Mouse (Mus musculus): ENCODE measurements around the gene Zbtb34. TPM values are rescaled to one million over a fixed set of nuclear protein-coding genes. Genes with fewer than 3 reads are reported as not detected.

Zbtb34 gene
- polyA plus RNA-seq (2015; fragmentation: Nextera tagmentation; extraction: Ambion mirVana), result 6.9 and 7.3 TPM in 2 replicates

GRCm38 (mm10) chr2:33430771-33431699 lies at the start of gene Zbtb34:
TSS of gene Zbtb34 (minus strand) at chr2:33431324.
- Histone ChIP-seq H3K4me2 (replicated peaks) (peak within 1 kb of the TSS; percentile 97), H3K4me3 (replicated peaks) (peak within 1 kb of the TSS; percentile 94), H3K4me1 (replicated peaks) (peaks cover 45% of the 10 kb centered on the region), H3K9me3 (no peaks in the 10 kb centered on the region), H3K9ac (replicated peaks) (peak within 1 kb of the TSS; percentile 99), H3K27me3 (0 out of 2 replicates have a peak, but pooled peaks cover 4% of the 10 kb centered on the region), H3K27ac (peak within 1 kb of the TSS; percentile 44), H3K36me3 (peaks cover 15% of the 10 kb centered on the region)
- 1% methylated on average over 76 of the region's 102 CpGs for WGBS
- peak; percentile 77 for ATAC-seq

GRCm38 (mm10) chr2:33477961-33478755 lies 47.0 kb upstream of the Zbtb34 start:
- H3K9me3 ChIP-seq, result no peaks in the 10 kb centered on the region
- H3K4me1 ChIP-seq (replicated peaks), result no peaks in the 10 kb centered on the region
- H3K4me2 ChIP-seq (replicated peaks), result no peak overlapping the region
- no peak overlapping the region for H3K4me3 ChIP-seq (replicated peaks)
- WGBS, result 92% methylated on average over 10 of the region's 10 CpGs
- no peak overlapping the region for H3K27ac ChIP-seq
- H3K36me3 ChIP-seq, result no peaks in the 10 kb centered on the region
- H3K9ac ChIP-seq (replicated peaks), result no peak overlapping the region
- no peaks in the 10 kb centered on the region for H3K27me3 ChIP-seq
- ATAC-seq, result no peak

GRCm38 (mm10) chr2:33475961-33476360 lies 44.8 kb upstream of the Zbtb34 start:
- Histone ChIP-seq H3K4me2 (replicated peaks) (no peak overlapping the region), H3K27ac (no peak overlapping the region), H3K9me3 (no peaks in the 10 kb centered on the region), H3K4me3 (replicated peaks) (no peak overlapping the region), H3K4me1 (replicated peaks) (no peaks in the 10 kb centered on the region), H3K27me3 (no peaks in the 10 kb centered on the region), H3K9ac (replicated peaks) (no peak overlapping the region), H3K36me3 (no peaks in the 10 kb centered on the region)
- no peak for ATAC-seq

GRCm38 (mm10) chr2:33468466-33469097 lies 37.5 kb upstream of the Zbtb34 start, which contains the start of gene Zbtb43:
TSS of gene Zbtb43 (minus strand) at chr2:33468559.
- Histone ChIP-seq H3K4me3 (replicated peaks) (peak within 1 kb of the TSS; percentile 98), H3K9me3 (no peaks in the 10 kb centered on the region), H3K4me1 (replicated peaks) (peaks cover 31% of the 10 kb centered on the region), H3K9ac (replicated peaks) (peak within 1 kb of the TSS; percentile 97), H3K27ac (peak within 1 kb of the TSS; percentile 58; the same call in 1 of the 2 replicates), H3K4me2 (replicated peaks) (peak within 1 kb of the TSS; percentile 94), H3K36me3 (peaks cover 6% of the 10 kb centered on the region), H3K27me3 (0 out of 2 replicates have a peak, but pooled peaks cover 5% of the 10 kb centered on the region)
- ATAC-seq, result peak; percentile 96
- WGBS, result 6% methylated on average over 36 of the region's 36 CpGs

GRCm38 (mm10) chr2:33467546-33468465 lies 36.7 kb upstream of the Zbtb34 start:
- WGBS, result 6% methylated on average over 57 of the region's 57 CpGs
- ATAC-seq, result no peak; the same call in 1 of the 2 replicates

GRCm38 (mm10) chr2:33465966-33466365 lies 34.8 kb upstream of the Zbtb34 start:
- 0 out of 2 replicates have a peak, but pooled peaks cover 5% of the 10 kb centered on the region for H3K27me3 ChIP-seq
- H3K9ac ChIP-seq (replicated peaks), result peak overlapping the region; percentile 25; the same call in 1 of the 2 replicates
- no peak overlapping the region for H3K4me3 ChIP-seq (replicated peaks)
- no peaks in the 10 kb centered on the region for H3K9me3 ChIP-seq
- ATAC-seq, result no peak
- no peak overlapping the region for H3K27ac ChIP-seq
- 76% methylated on average over 4 of the region's 4 CpGs for WGBS
- no peak overlapping the region for H3K4me2 ChIP-seq (replicated peaks)
- H3K36me3 ChIP-seq, result peaks cover 32% of the 10 kb centered on the region
- peaks cover 31% of the 10 kb centered on the region for H3K4me1 ChIP-seq (replicated peaks)

More at GRCm38 (mm10) chr2:33467546-33468465, 36.7 kb upstream of the Zbtb34 start:
- Histone ChIP-seq H3K9ac (replicated peaks) (peak overlapping the region; percentile 97), H3K27me3 (0 out of 2 replicates have a peak, but pooled peaks cover 5% of the 10 kb centered on the region), H3K27ac (peak overlapping the region; percentile 58; the same call in 1 of the 2 replicates), H3K9me3 (no peaks in the 10 kb centered on the region), H3K4me3 (replicated peaks) (peak overlapping the region; percentile 98), H3K4me1 (replicated peaks) (peaks cover 31% of the 10 kb centered on the region), H3K36me3 (peaks cover 13% of the 10 kb centered on the region), H3K4me2 (replicated peaks) (peak overlapping the region; percentile 94)

- Histone ChIP-seq H3K4me2 (replicated peaks) (no peak overlapping the region), H3K36me3 (peaks cover 32% of the 10 kb centered on the region), H3K9me3 (no peaks in the 10 kb centered on the region), H3K27me3 (0 out of 2 replicates have a peak, but pooled peaks cover 5% of the 10 kb centered on the region), H3K4me3 (replicated peaks) (no peak overlapping the region), H3K9ac (replicated peaks) (peak overlapping the region; percentile 25; the same call in 1 of the 2 replicates), H3K27ac (no peak overlapping the region), H3K4me1 (replicated peaks) (peaks cover 31% of the 10 kb centered on the region)
- 43% methylated on average over 5 of the region's 5 CpGs for WGBS
- ATAC-seq, result no peak
Observed at GRCm38 (mm10) chr2:33465215-33465614, 34.1 kb upstream of the Zbtb34 start.

- H3K36me3 ChIP-seq, result peaks cover 47% of the 10 kb centered on the region
- H3K27me3 ChIP-seq, result no peaks in the 10 kb centered on the region
- H3K4me1 ChIP-seq (replicated peaks), result peaks cover 23% of the 10 kb centered on the region
- H3K4me2 ChIP-seq (replicated peaks), result no peak overlapping the region
- no peaks in the 10 kb centered on the region for H3K9me3 ChIP-seq
- ATAC-seq, result no peak
- no peak overlapping the region for H3K4me3 ChIP-seq (replicated peaks)
- no peak overlapping the region for H3K9ac ChIP-seq (replicated peaks)
- H3K27ac ChIP-seq, result no peak overlapping the region
- 88% methylated on average over 7 of the region's 7 CpGs for WGBS
Observed at GRCm38 (mm10) chr2:33462066-33462465, 30.9 kb upstream of the Zbtb34 start.

- Histone ChIP-seq H3K4me3 (replicated peaks) (no peak overlapping the region), H3K4me2 (replicated peaks) (no peak overlapping the region), H3K27ac (no peak overlapping the region), H3K9me3 (no peaks in the 10 kb centered on the region), H3K36me3 (peaks cover 50% of the 10 kb centered on the region), H3K4me1 (replicated peaks) (peaks cover 13% of the 10 kb centered on the region), H3K9ac (replicated peaks) (no peak overlapping the region), H3K27me3 (no peaks in the 10 kb centered on the region)
- WGBS, result 76% methylated on average over 1 of the region's 1 CpGs
- no peak for ATAC-seq
Observed at GRCm38 (mm10) chr2:33461066-33461465, 29.9 kb upstream of the Zbtb34 start.

GRCm38 (mm10) chr2:33459660-33460059 lies 28.5 kb upstream of the Zbtb34 start:
- WGBS, result 96% methylated on average over 4 of the region's 4 CpGs
- Histone ChIP-seq H3K9ac (replicated peaks) (no peak overlapping the region), H3K36me3 (peaks cover 64% of the 10 kb centered on the region)

More at GRCm38 (mm10) chr2:33459660-33460059, 28.5 kb upstream of the Zbtb34 start:
- H3K4me1 ChIP-seq (replicated peaks), result no peaks in the 10 kb centered on the region
- no peaks in the 10 kb centered on the region for H3K9me3 ChIP-seq
- no peaks in the 10 kb centered on the region for H3K27me3 ChIP-seq
- no peak for ATAC-seq
- H3K4me2 ChIP-seq (replicated peaks), result no peak overlapping the region
- H3K27ac ChIP-seq, result no peak overlapping the region
- no peak overlapping the region for H3K4me3 ChIP-seq (replicated peaks)
